Mouse (Mus musculus) left cerebral cortex, postnatal 25 days (tissue): Measurements from ENCODE around the gene Mpc1. TPM values are rescaled to one million over a fixed set of nuclear protein-coding genes. Genes with fewer than 3 reads are reported as not detected.

Experiments
- DNase-seq, 2 experiments: peaks; one replicate each; pipeline ENCODE4 v3.0.0; 2022; ENCODE audit warnings: low spot score in 2 of 2, mixed read lengths in 1 of 2
- intact Hi-C: fragments of 180-260 bp; cut with DNase I; formaldehyde crosslinking; loops from one replicate; pipeline ENCODE4 v1.15.1; 2025
- total RNA-seq, 2 experiments: library from RNA; stranded (reverse); gene quantifications; 2 replicates each; pipeline ENCODE4 v1.2.3; 2021

Gene Mpc1
- total RNA-seq, 2 experiments from 2014 or later, result 183 to 190 TPM

GRCm38 (mm10) chr17:8276680-8277079, 6.0 kb upstream of the Mpc1 start:
- intact Hi-C loops, result no loop called here
- DNase-seq, result no peak

DNA sequence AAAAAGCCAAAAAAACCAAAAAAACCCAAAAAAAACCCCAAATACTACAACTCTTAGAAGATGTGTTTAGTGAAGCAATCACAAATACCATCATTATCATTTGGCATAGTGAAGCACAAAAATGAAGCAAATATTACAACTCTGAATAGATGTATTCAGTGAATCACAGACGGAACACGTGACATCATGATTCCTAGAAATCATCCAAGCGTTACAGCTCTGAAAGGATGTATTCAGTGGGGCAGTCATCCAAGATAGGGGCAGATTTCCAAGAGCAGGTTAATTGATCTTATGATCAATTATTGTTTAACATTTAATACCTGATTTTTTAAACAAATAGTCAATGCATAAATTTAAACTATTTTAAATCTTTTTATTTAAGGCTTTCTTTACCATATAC, 5.4 kb upstream of the Mpc1 start:
- no peak for DNase-seq
- intact Hi-C loops, result no loop called here

- intact Hi-C loops, result no loop called here
Observed at GRCm38 (mm10) chr17:8278356-8278755, 4.3 kb upstream of the Mpc1 start.

GRCm38 (mm10) chr17:8283526-8284253, 986 bp downstream of the Mpc1 start:
- intact Hi-C loops, result loop anchor here (1.0 kb wide), 1 partner anchor 85 kb away; no protein-coding TSS in a partner anchor
- peak; percentile 97 for DNase-seq

More at GRCm38 (mm10) chr17:8278356-8278755, 4.3 kb upstream of the Mpc1 start:
- no peak for DNase-seq

DNA sequence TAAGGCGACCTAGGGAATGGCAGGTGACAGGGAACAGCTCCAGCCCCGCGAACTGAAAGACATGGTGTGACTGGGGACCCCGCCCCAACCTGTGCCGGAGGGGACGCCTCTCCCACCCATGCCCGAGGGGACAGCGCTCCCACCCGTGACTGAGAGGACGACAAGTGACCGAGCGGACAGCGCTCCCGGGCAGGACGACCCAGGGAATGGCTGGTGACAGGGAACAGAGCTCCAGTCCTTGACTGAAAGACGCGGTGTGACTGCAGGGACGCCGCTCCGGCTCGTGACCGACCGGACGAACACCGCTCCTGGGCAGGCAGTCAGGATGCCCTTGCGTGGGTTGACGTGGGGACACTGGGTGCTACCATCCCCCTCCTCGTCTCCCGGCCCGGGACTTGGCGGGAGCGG, 1.6 kb downstream of the Mpc1 start:
- intact Hi-C loops, result no loop called here
- peak in 1 of 2 experiments; percentile 24 for DNase-seq

DNA sequence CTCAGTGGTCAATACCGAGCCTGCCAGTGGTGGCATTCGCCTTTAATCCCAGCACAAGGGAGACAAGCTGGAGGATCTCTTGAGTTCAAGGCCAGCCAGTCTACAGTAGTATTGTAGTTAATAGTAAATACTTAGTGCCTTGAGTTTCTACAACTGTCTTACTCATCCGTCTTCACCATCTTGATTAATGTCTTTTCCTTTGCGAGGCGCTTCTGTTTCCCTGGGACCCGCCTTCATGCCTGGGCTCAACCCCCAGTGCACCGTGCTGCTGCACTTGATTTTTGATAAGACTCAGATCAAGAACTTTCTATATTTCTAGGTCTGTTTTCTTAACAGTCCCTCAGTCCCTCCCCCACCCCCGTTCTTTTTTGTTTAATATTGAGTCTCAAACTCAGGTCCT, 2.4 kb downstream of the Mpc1 start:
- DNase-seq, result no peak
- intact Hi-C loops, result no loop called here

DNA sequence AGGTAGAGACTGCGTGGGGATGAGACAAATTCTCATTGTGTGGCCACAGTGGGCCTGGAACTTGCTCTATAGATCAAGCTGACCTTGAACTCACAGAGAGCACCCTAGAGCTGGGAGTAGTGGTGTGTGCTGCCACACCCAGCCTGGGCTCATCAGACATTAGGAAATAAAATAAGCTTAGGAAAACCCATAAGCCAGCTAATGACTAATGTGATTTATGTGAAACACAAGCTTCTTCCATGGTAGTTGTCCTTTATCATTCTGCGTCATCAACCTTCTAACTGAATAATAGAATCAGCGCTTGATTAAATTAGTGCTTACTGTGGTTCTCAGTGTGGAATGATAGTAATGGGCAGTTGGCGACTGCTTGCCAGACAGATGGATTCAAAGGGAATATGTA, 4.3 kb downstream of the Mpc1 start:
- no peak for DNase-seq
- intact Hi-C loops, result no loop called here

DNA sequence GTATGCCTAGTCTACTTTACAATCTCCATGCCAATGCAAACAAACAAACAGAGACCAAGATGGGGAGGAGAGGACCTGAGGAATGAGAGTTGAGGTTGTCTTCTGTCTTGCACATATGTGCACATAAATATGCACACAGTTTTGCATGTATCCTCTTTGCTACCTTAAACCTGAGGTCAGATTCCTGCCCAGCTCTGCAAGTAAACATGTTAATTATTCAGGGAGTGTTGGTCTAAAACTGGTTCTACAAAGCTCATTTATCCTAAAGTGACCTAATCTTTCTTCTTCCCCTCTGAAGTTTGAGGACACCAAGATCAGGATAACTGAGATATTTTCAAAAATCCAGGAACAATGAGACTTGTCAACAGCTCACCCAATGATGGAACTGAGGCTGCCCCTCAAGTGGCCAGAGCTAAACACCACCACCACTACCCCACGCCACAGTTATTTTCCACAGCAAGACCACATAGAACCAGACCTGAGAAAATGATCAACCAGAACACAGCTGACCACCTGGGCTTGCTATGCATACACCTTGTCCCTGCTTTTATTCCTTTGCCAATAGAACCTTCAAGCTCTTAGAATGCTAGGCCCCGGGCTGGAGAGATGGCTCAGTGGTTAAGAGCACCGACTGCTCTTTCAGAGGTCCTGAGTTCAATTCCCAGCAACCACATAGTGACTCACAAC, 7.4 kb downstream of the Mpc1 start:
- intact Hi-C loops, result no loop called here
- no peak for DNase-seq

GRCm38 (mm10) chr17:8290736-8291135, 8.0 kb downstream of the Mpc1 start:
- no peak for DNase-seq
- intact Hi-C loops, result no loop called here

- intact Hi-C loops, result no loop called here
- no peak for DNase-seq
Observed at GRCm38 (mm10) chr17:8295825-8296224, 13.1 kb downstream of the Mpc1 start.

DNA sequence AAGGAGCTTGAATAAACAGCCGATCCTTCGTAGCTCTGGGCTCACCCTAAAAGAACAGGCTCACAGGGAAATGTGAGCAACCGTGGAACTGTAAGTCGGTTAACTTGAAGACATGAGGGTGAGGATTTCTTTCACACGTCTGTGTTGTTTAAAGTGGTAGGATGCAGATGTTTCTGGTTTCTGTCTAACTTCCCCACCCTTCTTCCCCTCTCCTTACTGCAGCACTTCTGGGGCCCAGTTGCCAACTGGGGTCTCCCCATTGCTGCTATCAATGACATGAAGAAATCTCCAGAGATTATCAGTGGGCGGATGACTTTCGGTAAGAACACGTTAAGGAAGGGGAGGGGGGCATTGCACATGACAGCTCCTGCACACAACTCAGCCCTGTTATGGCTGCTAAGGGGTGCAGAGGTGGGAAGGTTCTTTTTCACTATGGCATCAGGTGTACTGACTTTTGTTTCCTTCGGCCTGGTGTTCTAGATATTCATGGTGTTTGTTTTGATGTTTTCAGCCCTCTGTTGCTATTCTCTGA, 13.7 kb downstream of the Mpc1 start:
- DNase-seq, result no peak
- intact Hi-C loops, result no loop called here

DNA sequence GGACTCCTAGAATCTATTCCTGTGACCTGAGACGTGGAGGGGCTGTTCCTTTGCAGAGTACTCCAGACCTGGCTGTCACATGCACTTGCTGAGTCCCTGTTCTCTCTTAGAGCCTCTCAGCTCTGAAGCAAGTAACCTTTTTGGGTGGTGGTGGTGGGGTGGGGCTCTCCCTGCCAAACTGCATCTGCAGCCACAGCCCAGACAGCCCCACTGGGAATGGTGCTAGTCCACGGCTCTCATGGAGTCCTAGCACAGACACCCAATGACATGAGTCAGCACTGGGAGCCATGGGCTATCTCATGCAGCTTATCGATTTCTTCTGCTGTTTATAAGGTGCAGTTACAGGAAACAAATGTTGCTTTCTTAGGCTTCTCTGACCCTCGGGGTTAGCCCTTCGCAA, 15.0 kb downstream of the Mpc1 start:
- intact Hi-C loops, result no loop called here

DNA sequence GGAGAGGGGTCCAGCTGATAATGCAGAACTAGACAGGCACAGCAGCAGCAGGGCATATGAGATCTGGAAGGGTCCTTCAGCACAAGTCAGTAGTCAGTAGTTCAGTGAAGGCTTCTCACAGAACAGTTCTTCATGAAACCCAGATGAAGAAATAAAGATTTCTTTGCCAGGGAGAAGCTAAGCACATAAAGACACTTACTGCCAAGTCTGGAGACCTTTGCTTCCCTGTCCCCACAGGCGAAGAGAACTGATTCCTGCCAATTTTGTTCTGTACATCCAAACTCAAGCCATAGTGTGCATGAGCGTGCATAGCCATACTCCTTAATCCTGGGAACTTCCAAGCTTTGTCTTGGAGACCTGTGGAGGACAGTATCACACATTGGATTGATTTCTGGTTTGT, 15.6 kb downstream of the Mpc1 start:
- intact Hi-C loops, result no loop called here
- no peak for DNase-seq

More for the DNA sequence above, 15.0 kb downstream of the Mpc1 start:
- DNase-seq, result no peak

DNA sequence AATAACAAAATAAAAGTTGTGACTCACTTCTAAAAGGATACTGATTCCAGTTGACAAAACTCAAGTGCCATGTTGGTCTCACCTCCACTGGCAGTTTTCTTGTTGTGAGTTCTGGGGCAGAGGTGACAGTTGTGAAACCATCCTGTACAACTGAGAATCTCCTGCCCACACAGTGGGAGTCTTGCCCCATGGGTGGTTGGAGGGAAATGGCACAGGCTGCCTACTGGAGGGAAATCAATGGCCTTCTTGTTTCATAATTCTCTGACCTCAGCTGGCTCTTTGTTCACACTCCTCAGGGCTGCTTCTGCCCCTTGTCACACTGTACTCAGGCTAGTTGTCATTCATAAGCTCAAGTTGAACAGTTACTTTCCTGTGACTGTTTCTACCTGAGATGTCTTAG, 16.8 kb downstream of the Mpc1 start:
- intact Hi-C loops, result no loop called here
- DNase-seq, result no peak

DNA sequence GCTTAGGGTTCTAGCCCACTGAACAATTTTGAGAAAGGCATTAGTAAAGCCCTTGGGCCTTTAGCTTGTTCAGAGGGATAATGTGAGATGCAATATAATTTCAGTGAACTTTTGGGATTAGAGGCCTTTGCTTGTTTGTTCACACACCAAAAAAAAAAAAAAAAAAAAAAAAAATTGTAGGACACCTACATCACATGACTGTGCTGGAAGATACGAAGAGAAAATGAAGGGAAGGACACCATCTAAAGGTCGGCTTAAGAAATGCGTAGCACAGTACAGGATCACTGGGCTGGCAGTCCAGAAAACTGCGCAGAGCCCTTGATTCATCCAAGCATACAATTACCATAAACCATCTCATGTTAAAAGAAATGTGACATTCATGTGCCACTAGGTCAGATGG, 18.8 kb downstream of the Mpc1 start:
- DNase-seq, result no peak
- intact Hi-C loops, result loop anchor here (5.0 kb wide), 1 partner anchor 34 kb away; no protein-coding TSS in a partner anchor

DNA sequence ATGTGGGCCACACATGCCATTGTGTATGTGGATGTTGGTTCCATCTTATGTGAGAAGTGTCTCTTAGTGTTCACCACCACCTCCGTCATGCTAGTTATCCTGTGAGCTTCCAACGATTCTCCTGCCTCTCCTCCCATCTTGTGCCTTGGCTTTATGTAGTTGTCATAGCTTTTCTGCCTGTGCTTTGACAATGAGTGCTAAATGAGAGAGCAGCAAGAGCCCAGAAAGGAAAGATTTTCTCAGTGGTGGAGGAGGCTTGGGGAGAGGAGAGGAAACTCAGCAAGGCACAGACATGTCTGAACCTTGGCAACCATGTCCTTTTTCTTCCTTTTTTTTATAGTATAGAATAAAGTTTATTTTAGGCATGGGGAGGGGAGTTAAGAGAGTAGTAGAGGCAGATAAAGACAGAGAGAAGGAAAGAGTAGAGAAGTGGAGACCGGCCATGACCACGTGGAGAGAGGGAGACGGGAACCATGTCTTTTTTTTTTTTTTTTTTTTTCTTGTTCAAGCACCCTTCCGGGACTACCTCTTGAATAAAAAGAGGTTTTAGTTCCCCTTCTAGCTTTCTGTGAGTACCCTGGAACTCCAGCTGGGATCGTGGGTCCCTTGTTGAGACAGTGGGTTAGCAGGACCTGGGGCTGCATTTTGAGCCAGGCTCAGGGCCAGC, 20.2 kb downstream of the Mpc1 start:
- peak in 1 of 2 experiments; percentile 12 for DNase-seq
- intact Hi-C loops, result loop anchor here (5.0 kb wide), 1 partner anchor 36 kb away; no protein-coding TSS in a partner anchor

DNA sequence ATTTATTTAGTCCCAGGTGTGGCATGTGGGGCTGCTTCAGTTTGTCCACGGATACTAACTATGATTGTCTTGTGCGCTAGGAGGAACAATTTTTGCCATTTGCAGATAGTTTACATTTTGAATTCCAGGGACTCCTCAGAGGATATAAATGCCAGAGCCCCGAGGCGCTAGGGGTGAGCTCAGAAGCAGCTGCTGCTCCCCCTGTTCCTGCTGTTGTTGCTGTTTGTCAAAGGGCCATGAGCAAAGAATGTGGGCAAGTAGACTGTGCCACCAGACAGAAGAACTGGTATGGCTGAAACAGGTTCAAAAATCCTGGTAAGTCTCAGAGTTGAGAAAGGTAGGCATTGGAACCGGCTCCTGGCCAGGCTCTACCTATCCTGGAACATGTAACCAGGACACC, 21.0 kb downstream of the Mpc1 start:
- intact Hi-C loops, result loop anchor here (5.0 kb wide), 1 partner anchor 36 kb away; no protein-coding TSS in a partner anchor
- no peak for DNase-seq

- intact Hi-C loops, result no loop called here
Observed at GRCm38 (mm10) chr17:8305801-8306200, 23.1 kb downstream of the Mpc1 start.

DNA sequence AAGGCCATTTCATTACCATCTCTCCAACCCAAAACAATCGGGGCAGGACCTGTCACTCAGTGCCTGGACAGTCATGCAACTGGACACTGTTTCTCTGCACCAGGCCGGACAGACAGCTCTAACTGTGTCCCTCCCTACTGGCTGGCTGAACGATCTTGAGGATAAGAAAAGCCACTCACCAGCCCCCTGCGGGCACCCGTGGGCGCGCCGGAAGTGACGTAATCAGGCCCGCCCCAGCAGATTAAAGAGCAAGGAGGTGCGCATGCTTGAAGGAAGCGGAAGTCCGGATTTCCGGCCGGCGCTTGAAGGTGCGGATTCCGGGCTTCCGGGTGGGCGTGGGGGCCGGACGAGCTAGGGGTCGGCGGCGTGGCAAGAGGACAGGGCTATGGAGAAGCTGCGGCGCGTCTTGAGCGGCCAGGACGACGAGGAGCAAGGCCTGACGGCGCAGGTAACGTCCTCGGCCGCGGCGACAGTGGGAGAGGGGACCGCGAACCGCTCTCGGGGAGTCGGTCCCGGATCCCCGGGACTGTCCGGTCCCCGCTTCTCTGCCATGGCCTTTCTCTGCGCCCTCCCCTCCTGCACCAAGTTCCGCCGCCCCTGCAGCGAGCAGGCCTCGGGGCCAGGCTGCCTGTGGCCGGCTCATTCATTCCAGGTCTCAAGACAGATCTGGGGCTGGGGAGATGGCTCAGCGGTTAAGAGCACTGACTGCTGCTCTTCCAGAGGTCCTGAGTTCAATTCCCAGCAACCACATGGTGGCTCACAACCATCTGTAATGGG, 28.3 kb downstream of the Mpc1 start, which contains the start of gene Sft2d1:
TSS of gene Sft2d1 (plus strand) at position 265 of the 777 bp plus-strand sequence.
- peak; percentile 96 to 99 for DNase-seq
- intact Hi-C loops, result loop anchor here (2.0 kb wide), 1 partner anchor 62 kb away; no protein-coding TSS in a partner anchor

More at GRCm38 (mm10) chr17:8305801-8306200, 23.1 kb downstream of the Mpc1 start:
- DNase-seq, result no peak
